Mouse (Mus musculus) liver, embryonic 14.5 days (tissue): ENCODE results near the gene Trmt112.

Source experiments
- CTCF ChIP-seq: IDR thresholded peaks from 2 replicates; pipeline ENCODE4 v1.5.1; 2016; ENCODE audit warnings: antibody characterized with exemption, low read depth, control low read depth
- EP300 ChIP-seq: IDR thresholded peaks from 2 replicates; pipeline ENCODE4 v1.6.1; 2016; ENCODE audit warnings: antibody characterized with exemption, low read depth

- TF ChIP-seq CTCF (peak; percentile 75), EP300 (no peak)
These were observed 26.8 kb downstream of the Trmt112 start for GRCm38 (mm10) chr19:6936299-6936698.
